Mouse (Mus musculus) embryo, embryonic 11 days (tissue): Measurements from ENCODE around the gene Agap1.
A peak's percentile ranks its signal among the peaks of the same experiment; 100 is the strongest.

Source experiments
- DNase-seq: peaks from one replicate; pipeline ENCODE4 v3.0.0-alpha.2; 2015

Gene Agap1

GRCm38 (mm10) chr1:89454196-89455123 lies at the start of gene Agap1:
TSS of gene Agap1 (plus strand) at chr1:89454806.
- peak; percentile 97 for DNase-seq

DNA sequence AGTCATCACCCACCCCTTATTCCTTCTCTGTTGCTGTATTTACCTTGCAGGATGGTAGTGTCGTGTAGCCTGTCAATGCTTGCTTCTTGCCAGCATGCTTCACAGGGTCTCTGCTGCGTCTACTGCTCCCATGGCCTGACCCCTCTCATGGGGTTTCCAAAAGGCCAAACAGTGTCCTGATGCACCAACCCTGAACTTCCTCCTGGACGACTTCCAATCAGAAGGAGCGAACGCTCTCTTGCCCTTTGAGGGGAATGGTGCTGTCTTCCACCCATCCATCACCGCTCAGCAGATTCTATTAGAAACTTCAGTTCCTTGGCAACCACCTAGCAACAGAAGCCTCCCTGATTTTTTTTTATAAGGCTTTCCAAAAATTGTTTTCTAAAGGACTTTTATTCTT lies 48.6 kb upstream of the Agap1 start:
- no peak for DNase-seq

DNA sequence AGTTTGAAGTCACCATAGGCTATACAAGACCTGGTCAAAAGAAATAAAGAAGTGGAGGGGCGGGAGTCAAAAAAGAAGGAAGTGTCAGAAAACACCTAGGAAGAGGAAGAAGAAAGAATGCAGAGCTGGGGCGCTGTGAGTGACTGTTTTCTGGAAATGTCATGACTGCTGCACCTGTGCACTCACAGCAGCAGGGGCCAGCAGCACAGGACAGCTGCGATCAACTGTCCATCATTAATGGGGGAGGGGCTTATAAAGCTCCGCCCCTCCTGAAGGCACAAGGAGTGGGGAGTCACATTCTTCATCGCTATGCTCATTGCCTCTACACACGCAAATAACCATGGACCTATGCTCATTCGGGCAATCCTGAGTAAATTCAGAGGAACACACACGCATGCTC lies 46.6 kb upstream of the Agap1 start:
- no peak for DNase-seq

DNA sequence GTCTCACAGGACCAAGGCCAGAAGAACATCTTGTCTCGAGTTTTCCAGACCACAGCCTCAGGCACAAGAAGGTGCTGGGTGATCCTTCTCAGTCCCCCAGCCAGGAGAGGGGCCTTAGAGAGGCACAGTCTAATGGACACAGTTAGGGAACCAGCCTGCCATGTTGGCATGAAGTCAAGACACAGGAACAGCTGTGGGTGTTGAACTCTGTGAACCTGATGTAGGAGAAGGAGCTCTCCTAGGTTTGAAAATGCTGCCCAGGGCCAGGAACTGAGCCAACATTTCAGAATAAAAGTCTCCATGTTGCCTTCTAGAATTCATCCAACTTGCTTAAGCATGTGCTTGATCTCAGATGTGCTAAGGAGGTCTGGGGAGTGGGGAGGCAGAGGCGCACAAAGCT lies 41.5 kb upstream of the Agap1 start:
- DNase-seq: no peak

DNA sequence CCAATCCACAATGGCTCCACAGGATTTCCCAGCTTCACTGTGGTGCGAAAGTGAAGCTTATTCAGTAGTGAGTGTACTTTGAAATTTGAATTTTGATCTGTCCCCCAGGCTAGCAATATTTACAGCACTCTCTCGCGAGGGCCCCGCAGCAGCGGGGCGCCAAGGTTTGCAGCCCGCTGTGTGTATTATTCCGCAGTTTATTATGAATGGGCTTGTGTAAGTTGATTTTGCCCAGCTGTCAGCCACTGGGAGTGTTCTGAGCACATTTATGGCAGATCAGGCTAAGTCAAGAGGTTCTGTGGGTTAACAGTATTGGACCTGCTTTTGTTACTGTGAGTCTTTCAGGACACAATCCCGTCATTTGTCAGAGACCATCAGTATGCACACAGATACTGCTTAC lies 40.0 kb upstream of the Agap1 start:
- DNase-seq: no peak

- DNase-seq: no peak
These were observed 37.7 kb upstream of the Agap1 start for GRCm38 (mm10) chr1:89416929-89417328.

- DNase-seq: no peak
These were observed 34.0 kb upstream of the Agap1 start for GRCm38 (mm10) chr1:89420642-89421041.

DNA sequence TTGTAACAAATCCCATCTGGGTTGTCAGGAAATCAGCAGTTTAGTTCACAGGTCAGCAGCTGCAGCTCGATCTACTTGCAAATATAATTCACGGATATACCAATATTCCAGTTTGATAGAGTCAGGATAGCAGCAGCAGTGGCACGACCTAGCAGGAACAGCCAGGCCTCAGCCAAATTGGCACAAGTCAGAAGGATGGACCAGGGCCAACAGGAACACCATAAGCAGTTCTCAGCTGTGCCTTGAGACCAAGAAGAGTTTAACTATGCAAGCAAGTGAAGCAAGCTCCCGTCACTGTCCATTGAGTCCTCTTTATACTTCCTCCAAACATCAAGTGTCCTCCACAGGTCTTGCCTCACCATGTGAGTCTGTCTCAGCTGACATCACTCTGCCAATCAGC lies 33.2 kb upstream of the Agap1 start:
- DNase-seq: no peak

DNA sequence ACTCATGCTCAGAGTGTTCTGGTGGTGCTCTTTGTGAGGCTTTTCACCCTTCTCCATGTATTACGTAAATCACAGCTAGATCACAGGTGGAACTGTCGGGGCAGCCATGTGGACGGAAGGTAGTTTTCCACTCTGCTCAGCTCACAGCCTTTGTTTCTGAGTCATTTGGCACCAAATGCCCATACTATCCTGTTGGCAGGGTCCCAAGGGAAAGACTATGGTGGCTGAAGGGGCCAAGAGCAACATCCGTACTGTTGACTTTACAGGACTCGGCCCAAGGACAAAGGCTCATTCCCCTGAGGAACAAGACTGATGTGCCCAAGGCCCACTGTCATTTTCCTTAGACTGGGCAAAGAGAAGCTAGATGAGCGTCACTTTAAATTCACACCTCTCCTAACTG lies 30.0 kb upstream of the Agap1 start:
- DNase-seq: no peak

DNA sequence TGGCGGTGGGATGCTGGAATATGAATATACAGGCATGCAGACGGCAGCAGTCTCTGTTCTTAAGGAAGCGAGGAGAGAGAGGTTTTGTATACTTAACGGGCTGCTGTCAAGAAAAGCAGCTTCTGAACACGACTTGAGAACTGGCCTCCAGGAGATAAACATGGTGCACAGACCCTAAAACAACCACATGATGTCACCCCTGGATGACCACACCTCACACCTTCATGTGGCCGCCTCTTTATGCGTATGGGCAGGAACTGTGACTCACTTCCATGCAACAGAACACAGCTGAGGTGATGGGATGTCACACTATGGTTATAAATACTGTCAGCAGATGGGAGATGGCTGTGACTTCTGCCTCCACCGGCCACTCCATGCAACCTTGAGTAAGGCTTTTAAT lies 28.5 kb upstream of the Agap1 start:
- no peak for DNase-seq

GRCm38 (mm10) chr1:89428671-89429070 lies 25.9 kb upstream of the Agap1 start:
- DNase-seq: no peak

GRCm38 (mm10) chr1:89429946-89430640 lies 24.5 kb upstream of the Agap1 start:
- DNase-seq: no peak

DNA sequence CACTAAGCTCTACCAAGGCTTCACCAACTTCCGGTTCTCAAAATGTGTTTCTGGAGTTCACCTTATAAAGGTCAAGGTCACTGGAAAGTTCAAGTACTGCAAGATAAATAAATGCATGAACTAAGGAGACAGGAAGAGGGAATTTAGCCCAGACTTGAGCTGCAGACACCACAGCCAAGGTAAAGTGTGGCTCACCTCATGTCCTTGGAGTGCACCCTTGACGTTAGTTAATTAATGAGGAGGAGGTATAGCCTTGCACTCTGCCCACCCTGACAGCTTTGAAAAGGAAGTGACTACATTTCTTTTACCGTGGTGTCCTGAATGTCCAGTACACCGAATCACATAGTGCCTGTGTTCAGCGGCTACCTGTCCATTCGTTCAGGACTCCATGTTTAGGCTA lies 15.3 kb upstream of the Agap1 start:
- no peak for DNase-seq

DNA sequence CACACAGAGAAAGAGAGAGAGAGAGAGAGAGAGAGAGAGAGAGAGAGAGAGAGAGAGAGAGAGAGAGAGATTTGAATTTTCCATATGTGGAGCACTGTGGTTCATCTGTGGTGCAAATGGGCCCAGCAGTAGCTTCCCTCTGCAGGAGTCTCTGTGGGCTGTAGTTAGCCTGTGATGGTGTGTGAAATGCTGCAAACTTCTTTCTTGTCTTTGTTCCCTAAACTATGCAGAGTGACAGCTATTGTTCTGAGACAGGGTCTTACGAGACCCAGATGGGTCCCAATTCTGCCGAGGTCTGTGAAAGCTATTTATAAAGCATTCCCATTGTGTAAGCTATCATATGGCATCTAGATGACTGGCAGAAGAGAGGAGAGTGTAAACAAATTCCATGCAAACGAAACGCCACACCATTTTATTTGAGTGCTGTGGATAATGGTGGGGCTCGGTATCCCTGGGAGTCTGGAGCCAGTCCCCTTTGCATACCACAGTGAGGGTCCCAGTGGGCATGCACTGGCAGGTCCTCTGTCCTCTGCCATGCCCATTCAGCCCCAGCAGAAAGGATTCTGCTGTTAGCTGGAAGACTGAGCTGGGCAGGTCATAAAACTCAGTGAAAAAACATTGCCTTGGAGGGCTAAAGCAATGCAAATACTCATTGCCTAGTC lies 13.2 kb upstream of the Agap1 start:
- DNase-seq: no peak

- DNase-seq: no peak
These were observed 11.1 kb upstream of the Agap1 start for GRCm38 (mm10) chr1:89443512-89443911.

DNA sequence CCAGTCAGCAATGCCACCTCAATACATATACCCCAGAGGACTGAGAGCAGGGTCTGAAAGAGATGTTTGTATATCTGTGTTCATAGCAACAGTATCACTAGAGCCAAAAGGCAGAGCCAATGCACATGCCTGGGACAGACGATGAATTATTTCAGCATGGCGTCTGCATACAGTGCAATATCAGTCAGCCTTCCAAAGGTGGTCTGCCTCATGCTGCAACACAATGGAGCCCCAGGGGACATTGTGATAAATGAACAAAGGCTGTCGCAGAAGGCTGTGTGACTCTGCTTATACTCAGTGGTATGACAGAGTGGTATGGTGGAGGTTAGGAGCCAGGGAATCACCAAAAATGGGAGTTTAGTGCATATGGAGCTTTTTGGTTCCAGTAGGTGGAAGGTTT lies 10.6 kb upstream of the Agap1 start:
- no peak for DNase-seq

GRCm38 (mm10) chr1:89450139-89450538 lies 4.5 kb upstream of the Agap1 start:
- DNase-seq: no peak

DNA sequence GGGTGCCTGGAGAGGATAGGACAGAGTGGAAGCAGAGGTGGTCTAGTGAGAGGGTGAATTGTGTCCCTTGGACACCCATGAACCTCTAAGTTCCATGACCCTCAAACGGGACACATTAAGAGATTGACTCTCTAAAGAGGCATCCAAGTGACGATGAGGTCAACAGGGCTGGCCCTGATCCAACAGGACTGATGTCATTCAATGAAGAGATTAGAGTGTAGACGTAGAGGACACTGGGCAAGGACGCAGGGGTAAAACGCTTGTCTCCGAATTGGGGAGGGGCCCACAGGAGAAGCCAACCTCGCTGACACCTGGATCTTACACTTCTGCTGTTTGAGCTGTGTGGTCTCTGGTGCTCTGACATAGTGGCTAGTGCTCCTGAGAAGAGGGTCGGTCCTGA lies 2.5 kb upstream of the Agap1 start:
- no peak for DNase-seq

DNA sequence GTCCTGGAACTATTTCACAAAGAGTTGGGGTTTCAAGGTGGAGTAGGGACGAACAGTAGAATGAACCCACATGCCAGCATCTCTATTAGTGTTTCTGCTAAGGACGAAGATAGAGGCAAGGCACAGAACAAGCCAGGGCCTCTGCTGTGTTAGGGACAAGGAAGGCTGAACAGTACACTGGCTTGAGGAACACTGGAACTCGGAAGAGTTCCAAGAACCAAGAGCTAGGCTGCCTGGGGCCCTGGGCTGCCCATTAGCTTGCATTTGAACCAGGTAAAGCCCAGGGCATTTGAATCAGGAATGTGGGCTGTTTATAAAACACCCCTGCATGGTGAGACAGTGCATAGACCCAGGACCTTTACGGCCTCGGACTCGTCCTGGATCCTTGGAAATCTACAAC lies 940 bp upstream of the Agap1 start:
- DNase-seq: no peak

DNA sequence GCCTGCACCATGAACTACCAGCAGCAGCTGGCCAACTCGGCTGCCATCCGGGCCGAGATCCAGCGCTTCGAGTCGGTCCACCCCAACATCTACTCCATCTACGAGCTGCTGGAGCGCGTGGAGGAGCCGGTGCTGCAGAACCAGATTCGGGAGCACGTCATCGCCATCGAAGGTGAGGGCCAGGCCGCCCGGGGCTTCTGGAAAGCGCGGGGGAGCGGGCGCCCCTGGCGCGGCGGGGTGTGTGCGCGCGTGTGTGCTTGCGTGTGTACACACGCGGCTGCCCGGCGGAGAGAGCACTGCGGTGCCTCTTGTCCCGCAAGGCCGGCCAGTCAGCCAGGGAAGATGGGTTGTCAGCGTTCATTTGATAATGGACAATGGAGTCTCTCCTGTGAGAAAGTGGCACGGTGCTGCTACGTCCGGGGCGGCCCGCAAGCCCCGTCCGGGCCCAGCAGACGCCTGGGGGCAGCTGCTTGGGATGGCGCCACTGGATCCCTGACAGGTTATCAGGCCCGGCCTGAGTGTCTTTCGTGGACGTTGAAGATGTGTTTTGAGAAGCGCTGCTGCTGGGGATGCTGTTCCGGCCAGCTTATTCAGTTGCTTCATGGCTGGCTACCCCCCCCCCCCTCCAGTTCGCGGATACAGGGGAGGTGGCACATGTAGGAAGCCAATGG lies 950 bp downstream of the Agap1 start:
- peak; percentile 69 for DNase-seq

- no peak for DNase-seq
These were observed 1.9 kb downstream of the Agap1 start for GRCm38 (mm10) chr1:89456456-89456855.

DNA sequence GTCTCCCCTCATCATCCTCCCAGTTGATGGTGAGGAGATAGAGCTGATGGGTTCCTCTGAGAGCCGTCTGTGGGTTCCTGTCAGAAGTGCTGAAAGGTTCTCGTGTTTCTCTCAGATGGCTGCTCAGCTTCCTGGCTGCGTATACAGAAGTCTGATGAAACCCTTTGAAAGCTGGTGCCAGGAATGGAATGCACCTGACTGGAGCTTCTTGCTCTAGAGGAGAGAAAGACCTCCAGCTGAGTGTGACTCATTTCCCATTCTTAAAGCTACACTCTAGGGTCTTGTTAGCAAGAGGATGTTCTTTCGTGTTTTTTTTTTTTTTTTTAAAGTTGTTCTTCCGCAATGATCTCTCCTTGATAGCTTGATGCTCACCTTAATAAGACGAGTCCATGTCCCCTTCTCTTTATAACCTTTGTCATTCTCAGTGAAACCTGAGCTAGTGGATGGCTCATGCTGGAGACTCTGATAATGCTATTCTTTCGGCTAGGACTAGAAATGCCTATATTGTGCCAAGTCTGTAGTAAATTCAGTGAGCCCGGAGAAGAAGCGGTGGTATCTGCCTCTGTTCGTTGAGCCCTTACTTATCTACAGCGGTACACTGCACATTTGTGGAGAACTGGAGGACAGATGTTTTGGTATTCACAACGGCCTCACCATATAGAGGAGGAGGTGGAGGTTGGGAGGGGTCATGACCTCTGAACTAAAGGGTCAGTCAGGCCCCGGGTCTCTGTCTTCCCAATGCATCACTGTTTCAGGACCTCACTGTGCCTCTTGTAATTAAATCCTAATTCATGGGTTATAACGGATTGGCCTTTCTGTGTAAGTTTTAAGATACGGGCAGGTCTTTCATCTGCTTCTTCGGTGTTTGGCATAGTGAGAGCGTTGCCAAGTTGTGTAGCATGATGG lies 2.8 kb downstream of the Agap1 start:
- DNase-seq: no peak
